Mouse (Mus musculus) urinary bladder, adult 18-20 months (tissue): ENCODE measurements around the gene Adgrf5.

ENCODE experiments used
- DNase-seq, 2 experiments: peaks; one replicate each; pipeline ENCODE4 v3.0.0; 2022; ENCODE audit warnings: low spot score in 2 of 2, mixed read lengths in 2 of 2

Gene Adgrf5

GRCm38 (mm10) chr17:43378703-43379102, 18.5 kb downstream of the Adgrf5 start:
- no peak for DNase-seq

- no peak for DNase-seq
Measured at GRCm38 (mm10) chr17:43386331-43386730, 26.1 kb downstream of the Adgrf5 start.

- DNase-seq = no peak
Measured at GRCm38 (mm10) chr17:43387171-43387570, 26.9 kb downstream of the Adgrf5 start.

- no peak for DNase-seq
Measured at GRCm38 (mm10) chr17:43389256-43389655, 29.0 kb downstream of the Adgrf5 start.

- no peak for DNase-seq
Measured at GRCm38 (mm10) chr17:43392191-43392590, 31.9 kb downstream of the Adgrf5 start.

GRCm38 (mm10) chr17:43393669-43394068, 33.4 kb downstream of the Adgrf5 start:
- DNase-seq = no peak

GRCm38 (mm10) chr17:43395400-43396258, 35.4 kb downstream of the Adgrf5 start:
- DNase-seq = no peak

- no peak for DNase-seq
Measured at GRCm38 (mm10) chr17:43398612-43399011, 38.4 kb downstream of the Adgrf5 start.

- no peak for DNase-seq
Measured at GRCm38 (mm10) chr17:43399151-43399550, 38.9 kb downstream of the Adgrf5 start.

- DNase-seq = no peak
Measured at GRCm38 (mm10) chr17:43400483-43400882, 40.2 kb downstream of the Adgrf5 start.

GRCm38 (mm10) chr17:43403851-43404250, 43.6 kb downstream of the Adgrf5 start:
- no peak for DNase-seq

- no peak for DNase-seq
Measured at GRCm38 (mm10) chr17:43404408-43404807, 44.2 kb downstream of the Adgrf5 start.

- DNase-seq = no peak
Measured at GRCm38 (mm10) chr17:43406321-43406720, 46.1 kb downstream of the Adgrf5 start.

GRCm38 (mm10) chr17:43407548-43407947, 47.3 kb downstream of the Adgrf5 start:
- no peak for DNase-seq

- DNase-seq = no peak
Measured at GRCm38 (mm10) chr17:43413182-43413581, 52.9 kb downstream of the Adgrf5 start.

GRCm38 (mm10) chr17:43419204-43419603, 59.0 kb downstream of the Adgrf5 start:
- DNase-seq = no peak

- no peak for DNase-seq
Measured at GRCm38 (mm10) chr17:43420381-43420780, 60.1 kb downstream of the Adgrf5 start.

- no peak for DNase-seq
Measured at GRCm38 (mm10) chr17:43423953-43424352, 63.7 kb downstream of the Adgrf5 start.

- DNase-seq = no peak
Measured at GRCm38 (mm10) chr17:43431692-43432091, 71.4 kb downstream of the Adgrf5 start.

- no peak for DNase-seq
Measured at GRCm38 (mm10) chr17:43434485-43434884, 74.2 kb downstream of the Adgrf5 start.

- no peak for DNase-seq
Measured at GRCm38 (mm10) chr17:43451216-43451615, 91.0 kb downstream of the Adgrf5 start.

- DNase-seq = peak; percentile 46 to 67
Measured at GRCm38 (mm10) chr17:43458598-43458997, 98.3 kb downstream of the Adgrf5 start.

- DNase-seq = no peak
Measured at GRCm38 (mm10) chr17:43459737-43460230, 99.5 kb downstream of the Adgrf5 start.
